Mouse (Mus musculus): ENCODE data around the gene Atxn2l.
"Not testable (repeated sequence)": the region's sequence is repeated elsewhere in the genome, so short reads cannot be mapped to it uniquely, and the experiment has no call there.

The Atxn2l gene

GRCm38 (mm10) chr7:126487617-126488385, 15.4 kb downstream of the Atxn2l start:
- DNase-seq, result not testable (repeated sequence)

- DNase-seq, result peak; percentile 94
Measured at GRCm38 (mm10) chr7:126487052-126487483, 16.2 kb downstream of the Atxn2l start, which contains the start of gene Tufm. TSS of gene Tufm (plus strand) at chr7:126487361.

DNA sequence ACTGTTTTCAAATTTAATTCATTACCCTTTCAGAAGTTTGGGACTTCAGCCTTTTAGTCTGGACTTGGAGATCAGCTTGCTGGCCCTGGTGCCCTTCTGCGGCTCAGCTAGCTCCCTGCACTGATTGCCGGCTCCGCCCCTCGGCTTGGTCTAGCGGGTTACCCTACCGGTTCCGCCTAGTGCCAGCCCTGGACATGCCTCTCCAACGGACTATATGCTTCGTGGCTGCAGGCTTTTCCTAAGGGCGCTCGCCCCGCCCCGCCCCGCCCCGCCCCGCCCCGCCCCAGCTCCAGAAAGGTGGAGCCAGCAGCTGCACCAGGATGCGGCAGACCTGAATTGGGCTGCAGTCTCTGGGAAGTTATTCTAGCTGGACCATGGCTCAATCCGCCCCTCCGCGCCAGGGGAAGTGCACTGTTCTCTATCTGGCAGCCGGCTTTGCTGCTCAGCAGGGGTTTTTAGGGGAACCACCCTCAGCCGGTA, 20.8 kb downstream of the Atxn2l start:
- peak; percentile 61 for DNase-seq

DNA sequence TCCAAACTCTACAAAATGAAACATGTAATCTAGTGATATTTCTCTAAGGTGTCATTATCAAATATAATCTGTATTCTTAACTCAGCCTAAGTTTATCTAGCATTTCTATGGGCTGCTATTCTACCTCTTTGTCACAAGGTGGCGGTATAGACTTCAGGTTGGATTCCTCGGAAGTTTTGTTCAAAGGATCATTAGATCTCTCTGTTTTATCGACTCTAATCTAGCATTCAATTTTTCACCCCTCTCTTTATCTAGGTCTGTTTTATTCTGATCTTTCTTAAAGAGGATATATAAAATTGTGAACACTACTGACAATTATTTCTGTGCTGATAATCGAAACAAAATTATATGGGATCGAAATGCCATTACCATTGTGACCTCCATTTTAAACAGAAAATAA, 21.5 kb downstream of the Atxn2l start:
- DNase-seq, result no peak

GRCm38 (mm10) chr7:126474993-126475581, 28.1 kb downstream of the Atxn2l start, which contains the start of gene Sh2b1:
TSS of gene Sh2b1 (minus strand) at chr7:126475424.
- DNase-seq, result peak; percentile 87

- DNase-seq, result no peak
Measured at GRCm38 (mm10) chr7:126474486-126474955, 28.7 kb downstream of the Atxn2l start.

- no peak for DNase-seq
Measured at GRCm38 (mm10) chr7:126473470-126474086, 29.7 kb downstream of the Atxn2l start.

DNA sequence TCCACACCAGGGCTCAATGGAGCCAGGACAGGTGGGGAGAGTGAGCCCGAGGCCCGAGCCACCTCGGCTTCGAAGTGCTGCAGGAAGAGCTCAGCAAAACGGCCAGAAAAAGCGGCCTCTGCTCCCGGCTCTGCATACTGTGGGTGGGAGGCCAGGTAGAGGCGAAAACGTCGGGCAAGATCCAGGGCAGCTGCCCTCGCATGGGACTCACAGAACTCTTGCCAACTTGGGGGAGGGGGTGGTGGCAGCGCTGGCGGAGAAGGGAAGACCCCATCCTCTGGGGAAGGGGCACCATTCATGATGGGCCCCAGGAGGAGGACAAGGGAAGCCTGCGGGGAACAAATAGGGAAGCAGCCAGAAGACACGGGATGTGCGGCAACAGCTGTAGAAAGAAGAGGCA, 30.5 kb downstream of the Atxn2l start:
- no peak for DNase-seq

DNA sequence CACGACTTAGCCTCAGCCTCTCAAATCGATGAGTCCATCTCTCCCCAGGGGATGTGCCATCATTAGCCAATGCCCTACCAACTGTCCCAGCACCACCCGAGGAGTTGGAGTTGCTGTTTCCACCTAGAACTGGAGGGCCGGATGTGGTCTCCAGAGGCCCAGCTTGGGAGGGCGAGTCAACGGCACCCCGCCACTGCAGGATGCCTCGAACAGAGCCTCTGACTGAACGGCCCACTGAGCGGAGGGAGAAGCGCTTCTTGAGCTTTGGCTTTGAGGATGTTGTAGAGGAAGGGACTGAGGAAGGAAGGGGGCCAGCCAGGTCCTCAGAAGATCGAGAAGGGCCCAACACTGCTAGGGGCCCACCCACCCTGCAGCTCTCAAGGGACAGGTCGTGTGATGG, 30.9 kb downstream of the Atxn2l start:
- no peak for DNase-seq

GRCm38 (mm10) chr7:126471853-126472252, 31.4 kb downstream of the Atxn2l start:
- DNase-seq, result no peak

DNA sequence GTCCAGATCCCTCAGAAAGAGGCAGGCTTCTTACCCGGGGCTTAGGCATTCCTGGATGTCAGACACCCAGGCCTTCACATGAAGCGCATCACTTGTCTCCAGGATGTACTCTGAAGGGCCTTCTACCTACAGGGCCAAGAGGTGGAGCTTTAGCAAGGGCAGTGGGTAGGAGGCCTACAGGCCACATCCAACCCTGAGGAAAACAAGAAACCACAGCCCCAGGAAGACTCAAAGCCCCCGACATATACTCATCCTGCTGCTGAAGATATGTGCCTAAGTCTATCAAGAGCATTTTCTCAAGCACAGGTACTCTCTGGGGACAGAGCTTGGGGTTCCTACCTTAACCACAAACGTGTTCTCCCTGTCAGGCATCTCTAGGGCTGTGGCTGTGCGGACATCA, 31.9 kb downstream of the Atxn2l start:
- DNase-seq, result no peak

DNA sequence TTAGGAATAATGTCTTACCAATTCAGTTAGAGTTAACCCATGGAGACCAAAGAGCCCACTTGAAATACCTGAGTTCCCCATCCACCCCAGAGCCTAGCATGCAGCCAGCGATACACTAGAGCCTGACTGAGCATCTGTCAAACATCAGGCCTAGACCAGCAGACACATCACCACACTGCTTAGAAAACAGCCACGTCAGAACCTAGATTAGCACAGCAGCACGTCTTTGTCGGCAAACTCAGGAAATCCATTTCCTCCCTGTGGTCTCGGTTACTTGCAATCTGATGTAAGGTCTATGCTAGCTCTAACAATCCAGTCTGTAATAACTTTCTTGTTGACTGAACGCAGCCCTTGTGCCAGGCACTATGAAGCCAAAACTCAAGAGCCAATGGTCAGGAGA, 33.2 kb downstream of the Atxn2l start:
- no peak for DNase-seq

- no peak for DNase-seq
Measured at GRCm38 (mm10) chr7:126467834-126468627, 35.2 kb downstream of the Atxn2l start.

DNA sequence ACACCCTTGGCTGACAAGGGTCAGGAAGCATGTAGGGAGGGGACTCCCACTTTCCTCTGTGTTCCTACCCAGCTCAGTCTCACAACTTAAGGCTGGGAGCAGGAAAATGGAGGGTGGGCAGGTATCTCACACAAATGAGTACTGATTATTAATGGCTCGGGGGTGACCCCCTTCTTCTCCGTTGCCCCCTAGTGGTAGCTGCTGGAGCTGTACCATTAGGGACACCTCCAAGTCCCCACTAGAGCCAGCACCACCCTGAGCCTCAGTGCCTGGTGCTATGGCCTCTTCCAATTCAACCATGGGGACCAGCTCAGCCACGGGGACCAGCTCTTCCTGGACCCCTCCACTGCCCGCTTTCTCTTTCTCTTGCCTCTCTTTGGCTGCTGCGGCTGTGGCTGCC, 36.0 kb downstream of the Atxn2l start:
- DNase-seq, result peak; percentile 48

- no peak for DNase-seq
Measured at GRCm38 (mm10) chr7:126466707-126467106, 36.5 kb downstream of the Atxn2l start.

- no peak for DNase-seq
Measured at GRCm38 (mm10) chr7:126466116-126466515, 37.1 kb downstream of the Atxn2l start.

DNA sequence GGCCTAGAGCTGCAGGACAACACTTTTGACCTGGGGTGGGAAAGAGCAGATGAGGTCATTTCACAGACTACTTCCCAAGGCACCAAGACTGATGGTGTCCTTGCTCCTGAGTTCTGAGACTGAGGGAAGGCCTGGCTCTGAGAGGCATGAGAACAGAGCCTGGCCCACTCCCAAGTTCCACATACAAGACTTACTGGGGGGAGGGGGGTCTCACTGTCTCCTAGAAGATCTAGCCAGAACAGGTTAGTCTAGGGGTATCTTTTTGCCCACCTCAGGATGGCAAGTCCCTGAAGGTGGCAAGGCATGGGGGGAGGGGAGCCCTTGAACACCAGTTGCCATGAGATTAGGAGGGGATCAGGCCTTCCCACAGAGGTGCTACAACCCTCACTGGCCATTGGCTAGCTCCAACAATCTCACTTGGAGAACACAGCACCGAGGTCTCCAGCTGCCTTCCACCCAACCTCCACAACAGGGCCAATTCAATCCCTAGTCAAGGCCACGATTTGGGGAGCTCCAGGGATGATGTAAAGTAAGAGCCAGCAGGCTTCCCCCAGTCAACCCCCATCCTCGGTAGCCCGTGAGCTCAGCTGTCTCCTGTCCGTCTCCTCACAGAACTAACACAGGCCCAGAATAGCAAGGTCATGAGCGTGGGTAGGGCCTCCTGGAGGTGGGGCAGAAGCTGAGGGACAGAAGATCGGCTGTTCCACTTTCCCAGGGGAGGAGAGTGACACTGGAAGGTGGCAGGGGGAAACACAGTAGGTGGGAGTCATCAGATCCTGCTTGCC, 37.8 kb downstream of the Atxn2l start:
- DNase-seq, result no peak

GRCm38 (mm10) chr7:126464836-126465235, 38.4 kb downstream of the Atxn2l start:
- no peak for DNase-seq

- DNase-seq, result no peak
Measured at GRCm38 (mm10) chr7:126464121-126464520, 39.1 kb downstream of the Atxn2l start.

- no peak for DNase-seq
Measured at GRCm38 (mm10) chr7:126463547-126463946, 39.7 kb downstream of the Atxn2l start.

DNA sequence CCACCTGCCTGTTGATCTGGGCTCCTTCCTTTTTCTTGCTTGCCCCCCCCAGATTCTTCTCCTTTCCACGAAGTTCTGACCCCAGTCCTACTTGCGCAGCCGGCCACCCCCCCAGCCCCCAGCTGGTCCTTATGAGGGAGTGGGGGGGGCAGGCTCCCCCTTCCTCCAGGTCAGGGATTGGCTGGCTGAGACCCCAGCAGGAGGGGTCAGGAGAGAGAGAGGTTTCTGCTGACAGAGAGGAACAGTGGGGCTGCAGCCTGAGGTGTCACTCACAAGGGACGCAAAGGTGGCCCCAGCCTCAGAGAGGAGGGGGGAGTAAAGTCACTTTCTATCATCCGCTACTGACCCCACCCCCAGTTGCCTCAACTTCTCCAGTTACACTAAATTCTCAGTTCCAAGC, 40.2 kb downstream of the Atxn2l start, which contains the start of gene Atp2a1:
Gene Atp2a1 (minus strand): TSS at position 105 of the 400 bp plus-strand sequence.
- no peak for DNase-seq

DNA sequence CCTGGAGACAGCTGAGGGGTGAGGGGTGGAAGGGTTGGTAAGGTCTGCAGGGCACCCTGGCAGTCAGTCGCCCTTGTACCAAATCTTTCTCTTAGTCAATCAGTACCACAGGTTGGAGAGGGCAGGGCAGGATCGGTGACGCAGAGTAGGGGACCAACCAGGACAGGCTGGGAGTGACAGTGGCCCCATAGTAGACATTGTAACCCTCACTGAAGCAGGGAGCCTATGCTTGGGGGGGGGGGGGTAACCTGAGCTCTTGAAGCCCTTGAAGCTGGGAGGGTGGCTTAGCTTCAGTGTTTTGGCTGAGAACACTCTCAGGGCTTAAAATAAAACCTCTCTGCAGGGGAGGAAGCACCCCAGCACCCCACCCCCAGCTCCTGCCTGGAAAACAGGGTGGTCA, 41.6 kb downstream of the Atxn2l start:
- DNase-seq, result no peak
